Mouse (Mus musculus) midbrain, postnatal 0 days (tissue): ENCODE measurements around the gene Psmb9. TPM values are rescaled to one million over a fixed set of nuclear protein-coding genes. Genes with fewer than 3 reads are reported as not detected.

Experiments
- ATAC-seq: fragments of 200-750 bp; cut with Nextera tagmentation; 2 replicates; pipeline ENCODE4 v1.8.0; 2017; ENCODE audit warnings: moderate number of reproducible peaks, mild to moderate bottlenecking, moderate TSS enrichment, moderate library complexity; ENCODE audit not compliant: low FRiP score
- DNase-seq: peaks from one replicate; pipeline ENCODE4 v3.0.0-alpha.2; 2015; ENCODE audit warnings: low spot score
- H3K27ac ChIP-seq: fragments of 300-500 bp; sonication (generic); 2 replicates; pipeline ENCODE4 v1.5.1; 2014; ENCODE audit warnings: low read depth, mild to moderate bottlenecking, low read length, mixed read lengths
- H3K27me3 ChIP-seq: fragments of 300-500 bp; sonication (generic); 2 replicates; pipeline ENCODE4 v1.6.1; 2014; ENCODE audit warnings: low read length, control low read depth, mixed read lengths; ENCODE audit not compliant: insufficient read depth
- H3K36me3 ChIP-seq: fragments of 300-500 bp; sonication (generic); 2 replicates; pipeline ENCODE4 v1.6.1; 2014; ENCODE audit warnings: low read length, control low read depth, mixed read lengths; ENCODE audit not compliant: insufficient read depth
- H3K4me1 ChIP-seq: fragments of 300-500 bp; sonication (generic); 2 replicates; pipeline ENCODE4 v1.6.1; 2014; ENCODE audit warnings: mild to moderate bottlenecking, control low read depth, antibody characterized with exemption, low read length, mixed read lengths; ENCODE audit not compliant: insufficient read depth
- H3K4me2 ChIP-seq: fragments of 300-500 bp; sonication (generic); 2 replicates; pipeline ENCODE4 v1.6.1; 2014; ENCODE audit warnings: low read depth, mild to moderate bottlenecking, low read length, mixed read lengths; ENCODE audit not compliant: poor library complexity, severe bottlenecking
- H3K4me3 ChIP-seq: fragments of 300-500 bp; sonication (generic); 2 replicates; pipeline ENCODE4 v1.5.1; 2014; ENCODE audit warnings: low read depth, mild to moderate bottlenecking, low read length, moderate library complexity
- H3K9ac ChIP-seq: fragments of 300-500 bp; sonication (generic); replicated peaks from 2 replicates; pipeline ENCODE4 v1.6.1; 2014; ENCODE audit warnings: mild to moderate bottlenecking, low read length, moderate library complexity, mixed read lengths; ENCODE audit not compliant: poor library complexity, severe bottlenecking
- H3K9me3 ChIP-seq: fragments of 300-500 bp; sonication (generic); 2 replicates; pipeline ENCODE4 v1.6.1; 2016; ENCODE audit warnings: low read length, control low read depth
- CTCF ChIP-seq: IDR thresholded peaks from 2 replicates; pipeline ENCODE4 v1.5.1; 2016; ENCODE audit warnings: antibody characterized with exemption, mild to moderate bottlenecking
- WGBS: fragments of 180-500 bp; shearing (Covaris S2); extraction: QIAGEN DNeasy Blood & Tissue Kit; methylation state at CpG from one replicate; pipeline ENCODE4 v1.1.7; 2014; 5-methylcytosine and 5-hydroxymethylcytosine counted together
- polyA plus RNA-seq: library from polyadenylated mRNA; unstranded; fragments of >200 nt; fragmentation: Nextera tagmentation; extraction: Ambion mirVana; gene quantifications from 2 replicates; pipeline ENCODE4 v1.2.1, GENCODE M21; 2015
- total RNA-seq: library from RNA; depleted of rRNA; stranded (reverse); fragments of >200 nt; gene quantifications from 2 replicates; pipeline ENCODE4 v1.2.3, GENCODE M21; 2014

Gene Psmb9
- total and polyA plus RNA-seq, 2 experiments from 2014 or later, result 0.99 to 2.0 TPM

GRCm38 (mm10) chr17:34196941-34197894 lies 9.7 kb upstream of the Psmb9 start, which contains the start of gene Psmb8:
Gene Psmb8, plus strand, starts transcription at chr17:34197721.
- no peak for TF ChIP-seq CTCF
- Histone ChIP-seq H3K9ac (0 out of 2 replicates have a peak within 1 kb of the TSS, but pooled peaks have one; percentile 46), H3K36me3 (no peaks in the 10 kb centered on the region), H3K27ac (no peak within 1 kb of the TSS), H3K4me1 (no peaks in the 10 kb centered on the region), H3K27me3 (peaks cover 42% of the 10 kb centered on the region), H3K9me3 (no peaks in the 10 kb centered on the region), H3K4me2 (peak within 1 kb of the TSS; percentile 82), H3K4me3 (peak within 1 kb of the TSS; percentile 43)
- WGBS, result 4% methylated on average over 41 of the region's 41 CpGs
- ATAC-seq (peak; percentile 88), DNase-seq (peak; percentile 91)

GRCm38 (mm10) chr17:34196491-34196890 lies 8.9 kb upstream of the Psmb9 start:
- ATAC-seq, result no peak
- no peaks in the 10 kb centered on the region for H3K9me3 ChIP-seq
- H3K4me2 ChIP-seq, result no peak overlapping the region
- no peak for TF ChIP-seq CTCF
- WGBS, result 35% methylated on average over 12 of the region's 12 CpGs
- no peak for DNase-seq
- no peak overlapping the region for H3K9ac ChIP-seq
- H3K4me3 ChIP-seq, result no peak overlapping the region
- H3K27me3 ChIP-seq, result peaks cover 49% of the 10 kb centered on the region
- no peaks in the 10 kb centered on the region for H3K36me3 ChIP-seq
- H3K4me1 ChIP-seq, result no peaks in the 10 kb centered on the region
- H3K27ac ChIP-seq, result no peak overlapping the region

GRCm38 (mm10) chr17:34194723-34195122 lies 7.2 kb upstream of the Psmb9 start:
- peaks cover 56% of the 10 kb centered on the region for H3K27me3 ChIP-seq
- TF ChIP-seq CTCF, result no peak

GRCm38 (mm10) chr17:34193468-34193867 lies 5.9 kb upstream of the Psmb9 start:
- ATAC-seq, result no peak
- H3K9me3 ChIP-seq, result no peaks in the 10 kb centered on the region

More at GRCm38 (mm10) chr17:34194723-34195122, 7.2 kb upstream of the Psmb9 start:
- H3K9ac ChIP-seq, result no peak overlapping the region
- no peak overlapping the region for H3K4me3 ChIP-seq
- DNase-seq (no peak), ATAC-seq (no peak)
- no peak overlapping the region for H3K4me2 ChIP-seq
- no peaks in the 10 kb centered on the region for H3K4me1 ChIP-seq
- H3K27ac ChIP-seq, result no peak overlapping the region
- no peaks in the 10 kb centered on the region for H3K36me3 ChIP-seq
- 85% methylated on average over 4 of the region's 4 CpGs for WGBS
- H3K9me3 ChIP-seq, result no peaks in the 10 kb centered on the region

GRCm38 (mm10) chr17:34192852-34193251 lies 5.3 kb upstream of the Psmb9 start:
- Histone ChIP-seq H3K27me3 (peaks cover 56% of the 10 kb centered on the region), H3K27ac (no peak overlapping the region), H3K4me2 (no peak overlapping the region), H3K9me3 (no peaks in the 10 kb centered on the region), H3K9ac (no peak overlapping the region), H3K4me1 (peaks cover 3% of the 10 kb centered on the region; the same call in 1 of the 2 replicates), H3K4me3 (no peak overlapping the region), H3K36me3 (no peaks in the 10 kb centered on the region)
- 24% methylated on average over 16 of the region's 16 CpGs for WGBS
- ATAC-seq (no peak), DNase-seq (no peak)
- no peak for TF ChIP-seq CTCF

More at GRCm38 (mm10) chr17:34193468-34193867, 5.9 kb upstream of the Psmb9 start:
- WGBS, result 55% methylated on average over 8 of the region's 8 CpGs
- H3K36me3 ChIP-seq, result no peaks in the 10 kb centered on the region
- H3K4me1 ChIP-seq, result no peaks in the 10 kb centered on the region
- DNase-seq, result no peak
- no peak overlapping the region for H3K27ac ChIP-seq
- H3K9ac ChIP-seq, result no peak overlapping the region
- H3K4me3 ChIP-seq, result no peak overlapping the region
- TF ChIP-seq CTCF, result no peak
- no peak overlapping the region for H3K4me2 ChIP-seq
- peaks cover 56% of the 10 kb centered on the region for H3K27me3 ChIP-seq

GRCm38 (mm10) chr17:34188986-34189385 lies 1.4 kb upstream of the Psmb9 start:
- H3K9ac ChIP-seq, result no peak overlapping the region
- no peak for TF ChIP-seq CTCF
- H3K27me3 ChIP-seq, result peaks cover 63% of the 10 kb centered on the region
- no peak overlapping the region for H3K4me2 ChIP-seq
- no peaks in the 10 kb centered on the region for H3K36me3 ChIP-seq
- no peak overlapping the region for H3K27ac ChIP-seq
- ATAC-seq (no peak), DNase-seq (no peak)
- peaks cover 3% of the 10 kb centered on the region for H3K4me1 ChIP-seq
- H3K4me3 ChIP-seq, result no peak overlapping the region
- H3K9me3 ChIP-seq, result no peaks in the 10 kb centered on the region
- 66% methylated on average over 6 of the region's 6 CpGs for WGBS
